Mouse (Mus musculus) C2C12 (cell line): ENCODE measurements around the gene Rbpms2. TPM values are rescaled to one million over a fixed set of nuclear protein-coding genes. Genes with fewer than 3 reads are reported as not detected.

ENCODE experiments used
- H3K27me3 ChIP-seq: one replicate; pipeline ENCODE4 v1.6.1; 2011; ENCODE audit not compliant: control insufficient read depth, insufficient read depth, insufficient read length
- H3K36me3 ChIP-seq: one replicate; pipeline ENCODE4 v1.6.1; 2011; ENCODE audit not compliant: control insufficient read depth, insufficient read depth
- H3K4me3 ChIP-seq: one replicate; pipeline ENCODE4 v1.5.1; 2011; ENCODE audit warnings: mild to moderate bottlenecking, control low read depth; ENCODE audit not compliant: poor library complexity, insufficient read depth, severe bottlenecking
- H3K79me2 ChIP-seq: one replicate; pipeline ENCODE4 v1.6.1; 2011; ENCODE audit not compliant: control insufficient read depth, insufficient read depth
- H3K79me3 ChIP-seq: one replicate; pipeline ENCODE4 v1.6.1; 2011; ENCODE audit warnings: low read depth, control low read depth
- H3ac ChIP-seq: one replicate; pipeline ENCODE3; 2011; ENCODE audit warnings: low read depth; ENCODE audit not compliant: control insufficient read depth, insufficient read length
- CEBPB ChIP-seq: IDR thresholded peaks from one replicate; pipeline ENCODE4 v1.6.1; 2011; ENCODE audit warnings: low read depth, mild to moderate bottlenecking, control low read depth, moderate library complexity
- CTCF ChIP-seq: IDR thresholded peaks from one replicate; pipeline ENCODE4 v1.5.1; 2011; ENCODE audit not compliant: control insufficient read depth, insufficient read depth, insufficient read length
- FOSL1 ChIP-seq: IDR thresholded peaks from one replicate; pipeline ENCODE4 v1.8.0; 2011; ENCODE audit warnings: mild to moderate bottlenecking, low read length; ENCODE audit not compliant: poor library complexity, insufficient read depth, severe bottlenecking
- MAX ChIP-seq: IDR thresholded peaks from one replicate; pipeline ENCODE4 v1.6.1; 2011; ENCODE audit warnings: mild to moderate bottlenecking, control low read depth
- MYOD1 ChIP-seq: IDR thresholded peaks from one replicate; pipeline ENCODE4 v1.6.1; 2011; ENCODE audit warnings: low read depth; ENCODE audit not compliant: control insufficient read depth, insufficient read length
- MYOG ChIP-seq: IDR thresholded peaks from one replicate; pipeline ENCODE4 v1.6.1; 2011; ENCODE audit not compliant: control insufficient read depth, insufficient read length; ENCODE audit errors: extremely low read depth
- USF1 ChIP-seq: IDR thresholded peaks from one replicate; pipeline ENCODE4 v1.6.1; 2011; ENCODE audit warnings: low read depth, mild to moderate bottlenecking, control low read depth, moderate library complexity
- polyA plus RNA-seq: library from polyadenylated mRNA; unstranded; fragments of >200 nt; fragmentation: generic; extraction: Trizol; gene quantifications from one replicate; pipeline ENCODE4 v1.2.1, GENCODE M21; 2012; ENCODE audit warnings: missing spikeins

Rbpms2 gene
- polyA plus RNA-seq, 1 experiment: 41.3 TPM

GRCm38 (mm10) chr9:65587270-65587572 lies 42.2 kb upstream of the Rbpms2 start:
- Histone ChIP-seq H3K36me3 (peaks cover 24% of the 10 kb centered on the region), H3K4me3 (peak overlapping the region; percentile 44), H3K79me3 (peaks cover 10% of the 10 kb centered on the region), H3K79me2 (peaks cover 30% of the 10 kb centered on the region), H3K27me3 (no peaks in the 10 kb centered on the region), H3ac (peak overlapping the region; percentile 82)
- TF ChIP-seq USF1 (no peak), CEBPB (no peak), CTCF (no peak), MYOD1 (no peak), MYOG (no peak), FOSL1 (no peak), MAX (no peak)

GRCm38 (mm10) chr9:65587573-65588358 lies 41.7 kb upstream of the Rbpms2 start:
- Histone ChIP-seq H3K4me3 (peak overlapping the region; percentile 44), H3ac (peak overlapping the region; percentile 82), H3K36me3 (peaks cover 29% of the 10 kb centered on the region), H3K79me3 (peaks cover 10% of the 10 kb centered on the region), H3K27me3 (no peaks in the 10 kb centered on the region), H3K79me2 (peaks cover 30% of the 10 kb centered on the region)
- TF ChIP-seq CTCF: no peak
- TF ChIP-seq MAX: peak; percentile 45

GRCm38 (mm10) chr9:65589091-65589490 lies 40.4 kb upstream of the Rbpms2 start:
- TF ChIP-seq CEBPB (no peak), MYOG (no peak), MYOD1 (no peak), CTCF (no peak), USF1 (no peak)
- H3K27me3 ChIP-seq: no peaks in the 10 kb centered on the region
- no peak overlapping the region for H3K4me3 ChIP-seq
- H3K79me2 ChIP-seq: peaks cover 30% of the 10 kb centered on the region
- peaks cover 38% of the 10 kb centered on the region for H3K36me3 ChIP-seq
- H3ac ChIP-seq: no peak overlapping the region
- H3K79me3 ChIP-seq: peaks cover 10% of the 10 kb centered on the region

GRCm38 (mm10) chr9:65592721-65593120 lies 36.7 kb upstream of the Rbpms2 start:
- TF ChIP-seq MYOD1: no peak
- no peak for TF ChIP-seq MAX
- no peak for TF ChIP-seq CTCF
- TF ChIP-seq USF1: no peak
- TF ChIP-seq FOSL1: no peak
- no peak for TF ChIP-seq CEBPB
- no peak for TF ChIP-seq MYOG
- H3K36me3 ChIP-seq: peaks cover 54% of the 10 kb centered on the region

GRCm38 (mm10) chr9:65593596-65593995 lies 35.9 kb upstream of the Rbpms2 start:
- Histone ChIP-seq H3K4me3 (no peak overlapping the region), H3K36me3 (peaks cover 54% of the 10 kb centered on the region), H3K27me3 (no peaks in the 10 kb centered on the region), H3ac (no peak overlapping the region), H3K79me2 (peaks cover 14% of the 10 kb centered on the region), H3K79me3 (peaks cover 5% of the 10 kb centered on the region)
- no peak for TF ChIP-seq CEBPB
- no peak for TF ChIP-seq CTCF
- no peak for TF ChIP-seq MAX
- TF ChIP-seq USF1: no peak
- TF ChIP-seq MYOG: no peak
- TF ChIP-seq MYOD1: no peak
- TF ChIP-seq FOSL1: no peak

More at GRCm38 (mm10) chr9:65592721-65593120, 36.7 kb upstream of the Rbpms2 start:
- Histone ChIP-seq H3K79me3 (peaks cover 8% of the 10 kb centered on the region), H3ac (no peak overlapping the region), H3K4me3 (no peak overlapping the region), H3K27me3 (no peaks in the 10 kb centered on the region), H3K79me2 (peaks cover 23% of the 10 kb centered on the region)

- Histone ChIP-seq H3K79me2 (no peaks in the 10 kb centered on the region), H3K27me3 (no peaks in the 10 kb centered on the region), H3K4me3 (no peak overlapping the region), H3K36me3 (peaks cover 16% of the 10 kb centered on the region), H3ac (no peak overlapping the region), H3K79me3 (no peaks in the 10 kb centered on the region)
- TF ChIP-seq MYOD1: no peak
- TF ChIP-seq CTCF: peak; percentile 22
Observed at GRCm38 (mm10) chr9:65598765-65599249, 30.6 kb upstream of the Rbpms2 start.
